Mouse (Mus musculus): ENCODE data around the gene Wdr95. TPM values are rescaled to one million over a fixed set of nuclear protein-coding genes. Genes with fewer than 3 reads are reported as not detected.

The Wdr95 gene
- total and polyA plus RNA-seq, 2 experiments, result not detected

- Histone ChIP-seq H3K79me2 (ENCODE audit: control insufficient read depth, insufficient read depth, low read length) (no peaks in the 10 kb centered on the region), H3K27me3 (ENCODE audit: control insufficient read depth, insufficient read depth, low read length) (no peaks in the 10 kb centered on the region), H3K36me3 (ENCODE audit: control insufficient read depth, insufficient read depth, low read length) (no peaks in the 10 kb centered on the region), H3K27ac (replicated peaks; ENCODE audit: insufficient read depth, low read depth, low read length) (no peak overlapping the region), H3K9ac (ENCODE audit: low read depth, low read length) (no peak overlapping the region), H3K4me1 (ENCODE audit: control insufficient read depth, insufficient read depth, low read length) (no peaks in the 10 kb centered on the region), H3K4me3 (ENCODE audit: insufficient read depth, low read depth, low read length) (no peak overlapping the region)
- TF ChIP-seq CTCF (IDR thresholded peaks at IDR 0.05; ENCODE audit: low read depth, low read length) (no peak), POLR2A (IDR thresholded peaks at IDR 0.05; ENCODE audit: extremely low read depth, insufficient read depth, low read length) (no peak)
- no peak for DNase-seq (ENCODE audit: extremely low read depth, low read depth, low spot score)
- 37% methylated on average over 10 of the region's 10 CpGs for WGBS
Observed at GRCm38 (mm10) chr5:149576977-149577376, 48.5 kb downstream of the Wdr95 start.

GRCm38 (mm10) chr5:149577449-149577848 is 49.0 kb downstream of the Wdr95 start:
- Histone ChIP-seq H3K36me3 (ENCODE audit: control insufficient read depth, insufficient read depth, low read length) (no peaks in the 10 kb centered on the region), H3K27ac (replicated peaks; ENCODE audit: insufficient read depth, low read depth, low read length) (no peak overlapping the region), H3K9ac (ENCODE audit: low read depth, low read length) (no peak overlapping the region), H3K4me1 (ENCODE audit: control insufficient read depth, insufficient read depth, low read length) (no peaks in the 10 kb centered on the region), H3K79me2 (ENCODE audit: control insufficient read depth, insufficient read depth, low read length) (no peaks in the 10 kb centered on the region), H3K27me3 (ENCODE audit: control insufficient read depth, insufficient read depth, low read length) (no peaks in the 10 kb centered on the region), H3K4me3 (ENCODE audit: insufficient read depth, low read depth, low read length) (no peak overlapping the region)
- WGBS, result 34% methylated on average over 10 of the region's 10 CpGs
- no peak for DNase-seq (ENCODE audit: extremely low read depth, low read depth, low spot score)
- TF ChIP-seq POLR2A (IDR thresholded peaks at IDR 0.05; ENCODE audit: extremely low read depth, insufficient read depth, low read length), result no peak
- no peak for TF ChIP-seq CTCF (IDR thresholded peaks at IDR 0.05; ENCODE audit: low read depth, low read length)

GRCm38 (mm10) chr5:149582642-149583262 is 54.3 kb downstream of the Wdr95 start:
- TF ChIP-seq POLR2A (IDR thresholded peaks at IDR 0.05; ENCODE audit: extremely low read depth, insufficient read depth, low read length) (no peak), CTCF (IDR thresholded peaks at IDR 0.05; ENCODE audit: low read depth, low read length) (no peak)
- H3K4me1 ChIP-seq (ENCODE audit: control insufficient read depth, insufficient read depth, low read length), result no peaks in the 10 kb centered on the region
- H3K27ac ChIP-seq (replicated peaks; ENCODE audit: insufficient read depth, low read depth, low read length), result no peak overlapping the region
- no peak for DNase-seq (ENCODE audit: extremely low read depth, low read depth, low spot score)
- H3K27me3 ChIP-seq (ENCODE audit: control insufficient read depth, insufficient read depth, low read length), result no peaks in the 10 kb centered on the region
- WGBS, result 76% methylated on average over 5 of the region's 5 CpGs
- H3K36me3 ChIP-seq (ENCODE audit: control insufficient read depth, insufficient read depth, low read length), result no peaks in the 10 kb centered on the region
- H3K79me2 ChIP-seq (ENCODE audit: control insufficient read depth, insufficient read depth, low read length), result no peaks in the 10 kb centered on the region
- H3K4me3 ChIP-seq (ENCODE audit: insufficient read depth, low read depth, low read length), result no peak overlapping the region
- no peak overlapping the region for H3K9ac ChIP-seq (ENCODE audit: low read depth, low read length)

GRCm38 (mm10) chr5:149583507-149583906 is 55.0 kb downstream of the Wdr95 start:
- Histone ChIP-seq H3K4me1 (ENCODE audit: control insufficient read depth, insufficient read depth, low read length) (no peaks in the 10 kb centered on the region), H3K9ac (ENCODE audit: low read depth, low read length) (no peak overlapping the region), H3K27ac (replicated peaks; ENCODE audit: insufficient read depth, low read depth, low read length) (no peak overlapping the region), H3K36me3 (ENCODE audit: control insufficient read depth, insufficient read depth, low read length) (no peaks in the 10 kb centered on the region), H3K4me3 (ENCODE audit: insufficient read depth, low read depth, low read length) (no peak overlapping the region), H3K79me2 (ENCODE audit: control insufficient read depth, insufficient read depth, low read length) (no peaks in the 10 kb centered on the region), H3K27me3 (ENCODE audit: control insufficient read depth, insufficient read depth, low read length) (no peaks in the 10 kb centered on the region)
- no peak for TF ChIP-seq POLR2A (IDR thresholded peaks at IDR 0.05; ENCODE audit: extremely low read depth, insufficient read depth, low read length)
- no peak for TF ChIP-seq CTCF (IDR thresholded peaks at IDR 0.05; ENCODE audit: low read depth, low read length)
- DNase-seq (ENCODE audit: extremely low read depth, low read depth, low spot score), result no peak
- 48% methylated on average over 8 of the region's 8 CpGs for whole genome bisulfite sequencing

GRCm38 (mm10) chr5:149584154-149584655 is 55.7 kb downstream of the Wdr95 start:
- H3K36me3 ChIP-seq (ENCODE audit: control insufficient read depth, insufficient read depth, low read length), result no peaks in the 10 kb centered on the region

GRCm38 (mm10) chr5:149585231-149585630 is 56.8 kb downstream of the Wdr95 start:
- Histone ChIP-seq H3K79me2 (ENCODE audit: control insufficient read depth, insufficient read depth, low read length) (no peaks in the 10 kb centered on the region), H3K27ac (replicated peaks; ENCODE audit: insufficient read depth, low read depth, low read length) (no peak overlapping the region), H3K36me3 (ENCODE audit: control insufficient read depth, insufficient read depth, low read length) (no peaks in the 10 kb centered on the region), H3K27me3 (ENCODE audit: control insufficient read depth, insufficient read depth, low read length) (no peaks in the 10 kb centered on the region), H3K4me1 (ENCODE audit: control insufficient read depth, insufficient read depth, low read length) (no peaks in the 10 kb centered on the region), H3K9ac (ENCODE audit: low read depth, low read length) (no peak overlapping the region), H3K4me3 (ENCODE audit: insufficient read depth, low read depth, low read length) (no peak overlapping the region)
- DNase-seq (ENCODE audit: extremely low read depth, low read depth, low spot score), result no peak
- TF ChIP-seq POLR2A (IDR thresholded peaks at IDR 0.05; ENCODE audit: extremely low read depth, insufficient read depth, low read length), result no peak
- TF ChIP-seq CTCF (IDR thresholded peaks at IDR 0.05; ENCODE audit: low read depth, low read length), result no peak
- WGBS, result 88% methylated on average over 1 of the region's 1 CpGs

More at GRCm38 (mm10) chr5:149584154-149584655, 55.7 kb downstream of the Wdr95 start:
- H3K27ac ChIP-seq (replicated peaks; ENCODE audit: insufficient read depth, low read depth, low read length), result no peak overlapping the region
- no peak for TF ChIP-seq POLR2A (IDR thresholded peaks at IDR 0.05; ENCODE audit: extremely low read depth, insufficient read depth, low read length)
- H3K79me2 ChIP-seq (ENCODE audit: control insufficient read depth, insufficient read depth, low read length), result no peaks in the 10 kb centered on the region
- DNase-seq (ENCODE audit: extremely low read depth, low read depth, low spot score), result no peak
- H3K4me3 ChIP-seq (ENCODE audit: insufficient read depth, low read depth, low read length), result no peak overlapping the region
- 62% methylated on average over 8 of the region's 8 CpGs for WGBS
- no peaks in the 10 kb centered on the region for H3K27me3 ChIP-seq (ENCODE audit: control insufficient read depth, insufficient read depth, low read length)
- H3K9ac ChIP-seq (ENCODE audit: low read depth, low read length), result no peak overlapping the region
- H3K4me1 ChIP-seq (ENCODE audit: control insufficient read depth, insufficient read depth, low read length), result no peaks in the 10 kb centered on the region

Data from liver, adult 2 months (tissue).